Mouse (Mus musculus): Measurements from ENCODE around the gene Ednra. TPM values are rescaled to one million over a fixed set of nuclear protein-coding genes. Genes with fewer than 3 reads are reported as not detected.

Ednra gene
- polyA plus RNA-seq (2015; fragmentation: Nextera tagmentation; extraction: Ambion mirVana): 6.1 and 6.4 TPM in 2 replicates

- H3K9ac ChIP-seq: peak within 1 kb of the TSS; percentile 36; the same call in 1 of the 2 replicates
- 0 out of 2 replicates have a peak within 1 kb of the TSS, but pooled peaks have one; percentile 22 for H3K27ac ChIP-seq
- no peaks in the 10 kb centered on the region for H3K9me3 ChIP-seq
- no peaks in the 10 kb centered on the region for H3K36me3 ChIP-seq (replicated peaks)
- H3K4me3 ChIP-seq: peak within 1 kb of the TSS; percentile 44
- 2% methylated on average over 27 of the region's 27 CpGs for whole genome bisulfite sequencing
- H3K4me1 ChIP-seq: peaks cover 9% of the 10 kb centered on the region; the same call in 1 of the 2 replicates
- peak; percentile 86 for ATAC-seq (replicated peaks)
- peak within 1 kb of the TSS; percentile 84 for H3K4me2 ChIP-seq
- no peaks in the 10 kb centered on the region for H3K27me3 ChIP-seq (replicated peaks)
Measured at GRCm38 (mm10) chr8:77724046-77724930, at the start of gene Ednra. Gene Ednra, minus strand, starts transcription at chr8:77724464.

- Histone ChIP-seq H3K4me1 (no peaks in the 10 kb centered on the region), H3K9me3 (no peaks in the 10 kb centered on the region), H3K4me2 (no peak overlapping the region), H3K27me3 (replicated peaks) (no peaks in the 10 kb centered on the region), H3K4me3 (no peak overlapping the region), H3K36me3 (replicated peaks) (no peaks in the 10 kb centered on the region), H3K27ac (no peak overlapping the region), H3K9ac (no peak overlapping the region)
- no peak for ATAC-seq (replicated peaks)
- WGBS: 83% methylated on average over 4 of the region's 4 CpGs
Measured at GRCm38 (mm10) chr8:77773831-77774230, 49.6 kb upstream of the Ednra start.

GRCm38 (mm10) chr8:77773256-77773655 lies 49.0 kb upstream of the Ednra start:
- Histone ChIP-seq H3K4me3 (no peak overlapping the region), H3K27me3 (replicated peaks) (no peaks in the 10 kb centered on the region)
- no peak for ATAC-seq (replicated peaks)

GRCm38 (mm10) chr8:77772210-77772886 lies 48.1 kb upstream of the Ednra start:
- no peak for ATAC-seq (replicated peaks)
- Histone ChIP-seq H3K4me3 (no peak overlapping the region), H3K36me3 (replicated peaks) (no peaks in the 10 kb centered on the region), H3K4me2 (no peak overlapping the region), H3K27ac (no peak overlapping the region), H3K9ac (no peak overlapping the region), H3K27me3 (replicated peaks) (no peaks in the 10 kb centered on the region), H3K4me1 (no peaks in the 10 kb centered on the region), H3K9me3 (no peaks in the 10 kb centered on the region)
- WGBS: 55% methylated on average over 5 of the region's 5 CpGs

More at GRCm38 (mm10) chr8:77773256-77773655, 49.0 kb upstream of the Ednra start:
- 85% methylated on average over 5 of the region's 5 CpGs for WGBS
- H3K4me2 ChIP-seq: no peak overlapping the region
- H3K36me3 ChIP-seq (replicated peaks): no peaks in the 10 kb centered on the region
- no peaks in the 10 kb centered on the region for H3K4me1 ChIP-seq
- H3K9ac ChIP-seq: no peak overlapping the region
- H3K9me3 ChIP-seq: no peaks in the 10 kb centered on the region
- no peak overlapping the region for H3K27ac ChIP-seq

- no peak overlapping the region for H3K4me2 ChIP-seq
- no peak overlapping the region for H3K9ac ChIP-seq
- H3K27me3 ChIP-seq (replicated peaks): no peaks in the 10 kb centered on the region
- WGBS: 82% methylated on average over 3 of the region's 3 CpGs
- no peaks in the 10 kb centered on the region for H3K9me3 ChIP-seq
- no peak overlapping the region for H3K27ac ChIP-seq
- no peak overlapping the region for H3K4me3 ChIP-seq
- ATAC-seq (replicated peaks): no peak
- H3K36me3 ChIP-seq (replicated peaks): no peaks in the 10 kb centered on the region
- no peaks in the 10 kb centered on the region for H3K4me1 ChIP-seq
Measured at GRCm38 (mm10) chr8:77770966-77771365, 46.7 kb upstream of the Ednra start.

- H3K4me2 ChIP-seq: no peak overlapping the region
- no peaks in the 10 kb centered on the region for H3K36me3 ChIP-seq (replicated peaks)
- H3K4me3 ChIP-seq: no peak overlapping the region
- no peaks in the 10 kb centered on the region for H3K9me3 ChIP-seq
- no peak overlapping the region for H3K27ac ChIP-seq
- no peak for ATAC-seq (replicated peaks)
- 96% methylated on average over 5 of the region's 5 CpGs for WGBS
- H3K9ac ChIP-seq: no peak overlapping the region
- no peaks in the 10 kb centered on the region for H3K27me3 ChIP-seq (replicated peaks)
- H3K4me1 ChIP-seq: no peaks in the 10 kb centered on the region
Measured at GRCm38 (mm10) chr8:77768916-77769315, 44.7 kb upstream of the Ednra start.

- Histone ChIP-seq H3K27me3 (replicated peaks) (no peaks in the 10 kb centered on the region), H3K9ac (no peak overlapping the region), H3K27ac (no peak overlapping the region), H3K36me3 (replicated peaks) (no peaks in the 10 kb centered on the region), H3K9me3 (no peaks in the 10 kb centered on the region), H3K4me3 (no peak overlapping the region), H3K4me1 (no peaks in the 10 kb centered on the region), H3K4me2 (no peak overlapping the region)
- 82% methylated on average over 8 of the region's 8 CpGs for WGBS
- ATAC-seq (replicated peaks): no peak
Measured at GRCm38 (mm10) chr8:77764253-77764652, 40.0 kb upstream of the Ednra start.

GRCm38 (mm10) chr8:77762967-77763366 lies 38.7 kb upstream of the Ednra start:
- no peak overlapping the region for H3K27ac ChIP-seq

GRCm38 (mm10) chr8:77755441-77755840 lies 31.2 kb upstream of the Ednra start:
- H3K27ac ChIP-seq: no peak overlapping the region
- no peaks in the 10 kb centered on the region for H3K27me3 ChIP-seq (replicated peaks)
- no peaks in the 10 kb centered on the region for H3K36me3 ChIP-seq (replicated peaks)
- ATAC-seq (replicated peaks): no peak
- H3K9me3 ChIP-seq: no peaks in the 10 kb centered on the region
- WGBS: 61% methylated on average over 4 of the region's 4 CpGs
- no peak overlapping the region for H3K9ac ChIP-seq
- H3K4me3 ChIP-seq: no peak overlapping the region
- no peaks in the 10 kb centered on the region for H3K4me1 ChIP-seq
- no peak overlapping the region for H3K4me2 ChIP-seq

More at GRCm38 (mm10) chr8:77762967-77763366, 38.7 kb upstream of the Ednra start:
- no peak overlapping the region for H3K4me3 ChIP-seq
- no peaks in the 10 kb centered on the region for H3K9me3 ChIP-seq
- H3K4me2 ChIP-seq: no peak overlapping the region
- H3K9ac ChIP-seq: no peak overlapping the region
- no peak for ATAC-seq (replicated peaks)
- H3K4me1 ChIP-seq: no peaks in the 10 kb centered on the region
- 85% methylated on average over 3 of the region's 3 CpGs for WGBS
- no peaks in the 10 kb centered on the region for H3K36me3 ChIP-seq (replicated peaks)
- no peaks in the 10 kb centered on the region for H3K27me3 ChIP-seq (replicated peaks)

GRCm38 (mm10) chr8:77753796-77754195 lies 29.5 kb upstream of the Ednra start:
- H3K4me1 ChIP-seq: no peaks in the 10 kb centered on the region
- no peak overlapping the region for H3K9ac ChIP-seq
- ATAC-seq (replicated peaks): no peak
- no peak overlapping the region for H3K4me2 ChIP-seq
- H3K27me3 ChIP-seq (replicated peaks): no peaks in the 10 kb centered on the region
- no peak overlapping the region for H3K4me3 ChIP-seq
- 93% methylated on average over 5 of the region's 5 CpGs for WGBS
- no peaks in the 10 kb centered on the region for H3K9me3 ChIP-seq
- no peaks in the 10 kb centered on the region for H3K36me3 ChIP-seq (replicated peaks)
- H3K27ac ChIP-seq: no peak overlapping the region

GRCm38 (mm10) chr8:77752041-77752440 lies 27.8 kb upstream of the Ednra start:
- H3K27me3 ChIP-seq (replicated peaks): no peaks in the 10 kb centered on the region
- 76% methylated on average over 3 of the region's 3 CpGs for WGBS
- H3K36me3 ChIP-seq (replicated peaks): no peaks in the 10 kb centered on the region
- H3K27ac ChIP-seq: no peak overlapping the region
- no peak for ATAC-seq (replicated peaks)
- no peaks in the 10 kb centered on the region for H3K9me3 ChIP-seq
- no peak overlapping the region for H3K4me2 ChIP-seq
- H3K4me1 ChIP-seq: no peaks in the 10 kb centered on the region
- H3K9ac ChIP-seq: no peak overlapping the region
- H3K4me3 ChIP-seq: no peak overlapping the region

GRCm38 (mm10) chr8:77750407-77750806 lies 26.1 kb upstream of the Ednra start:
- no peaks in the 10 kb centered on the region for H3K27me3 ChIP-seq (replicated peaks)
- no peaks in the 10 kb centered on the region for H3K4me1 ChIP-seq
- no peaks in the 10 kb centered on the region for H3K36me3 ChIP-seq (replicated peaks)
- H3K4me2 ChIP-seq: no peak overlapping the region
- no peak for ATAC-seq (replicated peaks)
- no peak overlapping the region for H3K4me3 ChIP-seq
- H3K9ac ChIP-seq: no peak overlapping the region
- no peak overlapping the region for H3K27ac ChIP-seq
- WGBS: 74% methylated on average over 4 of the region's 4 CpGs
- H3K9me3 ChIP-seq: no peaks in the 10 kb centered on the region

Measured in midbrain, embryonic 15.5 days (tissue).